Mouse (Mus musculus) thymus, adult 2 months (tissue): ENCODE data around the gene Fgfr2.

Experiments
- CTCF ChIP-seq: fragments of 200-500 bp; IDR thresholded peaks from 2 replicates; pipeline ENCODE4 v1.5.1; 2012; ENCODE audit warnings: mild to moderate bottlenecking, control low read depth, low read length, moderate library complexity, borderline replicate concordance; ENCODE audit not compliant: control insufficient read depth, poor library complexity, insufficient read depth; ENCODE audit errors: extremely low read depth
- POLR2A ChIP-seq: fragments of 200-500 bp; IDR thresholded peaks from 2 replicates; pipeline ENCODE4 v1.6.1; 2012; ENCODE audit warnings: mild to moderate bottlenecking, low read length, control low read depth, moderate library complexity; ENCODE audit not compliant: control insufficient read depth, poor library complexity, insufficient read depth; ENCODE audit errors: extremely low read depth

DNA sequence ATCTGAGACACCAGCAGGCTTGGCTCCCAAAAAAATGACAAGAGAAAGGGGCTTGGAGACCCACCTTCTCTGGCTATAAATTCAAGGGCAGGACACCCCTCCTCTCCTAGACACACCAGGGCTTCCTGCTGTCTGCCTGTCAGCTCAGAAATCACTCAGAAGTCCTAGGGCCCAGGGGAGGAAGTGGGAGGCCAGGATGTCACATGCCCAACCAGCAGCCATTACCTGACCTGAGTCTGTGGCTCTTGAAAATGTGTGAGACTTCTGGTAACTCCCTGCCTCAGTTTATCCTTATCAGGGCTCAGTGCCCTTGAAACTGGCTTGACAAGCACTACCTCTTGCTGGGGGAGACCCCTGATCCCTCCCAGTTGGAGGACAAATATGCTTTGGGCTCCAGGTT lies 423.5 kb downstream of the Fgfr2 start:
- TF ChIP-seq POLR2A (no peak), CTCF (no peak)
